Mouse (Mus musculus) cerebellum, postnatal 36 days (tissue): ENCODE measurements around the gene Fabp6.

Source experiments
- DNase-seq, 2 experiments: peaks; one replicate each; pipeline ENCODE4 v3.0.0; 2021 to 2022; ENCODE audit warnings: mixed read lengths in 2 of 2

Gene Fabp6

DNA sequence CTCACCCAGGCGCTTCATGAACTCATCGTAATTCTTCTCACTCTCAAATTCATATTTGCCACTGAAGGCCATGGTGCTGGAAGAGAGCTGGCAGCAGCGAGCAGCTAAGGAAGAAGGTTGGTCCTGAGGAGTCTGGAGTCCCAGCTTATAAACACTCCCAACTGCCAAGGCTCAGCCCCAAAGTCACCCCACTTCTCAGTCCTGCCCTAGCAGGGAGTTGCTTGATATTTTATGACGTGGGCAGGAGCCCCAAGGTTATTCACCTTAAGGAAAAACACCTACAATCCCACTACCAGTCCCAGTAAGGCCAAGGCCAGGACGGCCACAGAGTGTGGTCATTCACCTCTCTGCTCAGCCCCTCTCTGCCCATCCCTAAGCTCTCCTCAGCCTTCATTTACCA, at the start of gene Fabp6:
TSS of gene Fabp6 (minus strand) at position 101 of the 400 bp plus-strand sequence.
- DNase-seq = no peak

DNA sequence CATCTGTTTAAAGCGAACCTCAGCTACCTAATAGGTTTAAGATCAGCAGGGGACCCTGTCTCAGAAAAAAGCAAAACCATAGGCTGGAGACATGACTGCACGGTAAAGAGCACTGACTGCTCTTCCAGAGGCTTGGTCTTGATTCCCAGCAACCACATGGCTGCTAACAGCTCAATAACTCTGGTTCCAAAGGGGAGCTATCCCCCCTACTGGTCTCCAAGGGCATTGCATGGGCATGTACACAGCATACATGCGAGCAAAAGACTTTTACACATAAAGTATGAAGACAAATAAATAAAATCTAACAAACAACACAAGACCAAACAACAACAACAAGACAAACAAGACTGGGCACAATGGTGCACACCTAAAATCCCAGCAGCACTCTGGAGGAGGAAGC, 43.9 kb upstream of the Fabp6 start:
- no peak for DNase-seq

DNA sequence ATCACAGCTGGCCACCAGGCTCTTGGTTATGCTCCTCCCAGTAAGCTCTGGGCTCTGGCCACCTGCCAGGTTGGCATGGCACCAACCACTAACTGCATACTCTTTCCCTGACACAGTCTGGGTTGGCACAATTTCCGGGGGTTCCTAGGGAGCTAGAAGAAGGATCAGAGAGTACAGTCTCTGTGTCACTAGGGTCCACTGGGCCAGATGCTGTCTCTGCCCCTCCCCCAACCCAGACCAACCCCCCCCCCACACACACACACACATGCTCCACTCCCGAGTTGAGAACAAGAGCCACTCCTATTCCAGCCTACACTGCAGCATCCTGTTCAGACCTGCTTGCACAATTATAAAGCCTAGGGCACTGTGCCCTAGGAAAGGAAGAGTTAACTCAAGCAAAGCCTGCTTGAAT, 41.8 kb upstream of the Fabp6 start:
- DNase-seq = peak; percentile 37 to 48

DNA sequence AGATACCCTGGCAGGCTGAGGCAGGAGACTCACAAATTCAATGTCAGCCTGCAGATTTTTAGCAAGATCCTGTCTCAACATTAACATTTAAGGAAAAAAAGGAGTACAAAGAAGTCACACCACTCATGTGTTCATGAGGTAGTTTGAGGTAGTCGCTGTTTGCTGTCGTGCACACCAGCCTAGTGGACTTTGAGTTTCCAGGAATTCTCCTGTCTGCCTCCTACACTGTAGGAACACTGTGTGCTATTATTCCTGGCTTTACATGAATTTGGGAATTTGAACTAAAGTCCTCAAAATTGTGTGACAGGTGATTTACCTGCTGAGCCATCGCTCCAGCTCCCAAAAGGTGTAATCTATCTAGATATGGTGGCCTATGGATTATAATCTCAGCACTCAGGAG, 37.1 kb upstream of the Fabp6 start:
- no peak for DNase-seq

DNA sequence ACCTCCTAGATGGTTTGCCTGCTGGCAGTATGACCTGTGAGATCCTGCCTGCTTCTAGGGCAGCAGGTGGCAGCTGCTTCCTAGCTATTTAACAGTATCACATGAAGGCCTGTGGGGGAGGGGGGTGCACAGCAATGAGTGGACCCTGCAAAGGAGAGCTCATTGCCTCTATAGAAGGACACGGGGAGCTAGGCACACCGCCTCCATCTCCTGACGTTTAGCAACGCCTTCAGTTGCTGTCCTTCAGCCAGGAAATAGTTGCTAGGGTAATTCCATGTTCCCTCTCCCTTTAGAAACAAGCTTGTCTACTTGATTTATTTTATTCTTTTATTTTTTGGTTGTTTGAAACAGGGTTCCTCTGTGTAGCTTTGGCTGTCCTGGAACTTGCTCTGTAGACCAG, 35.4 kb upstream of the Fabp6 start:
- no peak for DNase-seq

DNA sequence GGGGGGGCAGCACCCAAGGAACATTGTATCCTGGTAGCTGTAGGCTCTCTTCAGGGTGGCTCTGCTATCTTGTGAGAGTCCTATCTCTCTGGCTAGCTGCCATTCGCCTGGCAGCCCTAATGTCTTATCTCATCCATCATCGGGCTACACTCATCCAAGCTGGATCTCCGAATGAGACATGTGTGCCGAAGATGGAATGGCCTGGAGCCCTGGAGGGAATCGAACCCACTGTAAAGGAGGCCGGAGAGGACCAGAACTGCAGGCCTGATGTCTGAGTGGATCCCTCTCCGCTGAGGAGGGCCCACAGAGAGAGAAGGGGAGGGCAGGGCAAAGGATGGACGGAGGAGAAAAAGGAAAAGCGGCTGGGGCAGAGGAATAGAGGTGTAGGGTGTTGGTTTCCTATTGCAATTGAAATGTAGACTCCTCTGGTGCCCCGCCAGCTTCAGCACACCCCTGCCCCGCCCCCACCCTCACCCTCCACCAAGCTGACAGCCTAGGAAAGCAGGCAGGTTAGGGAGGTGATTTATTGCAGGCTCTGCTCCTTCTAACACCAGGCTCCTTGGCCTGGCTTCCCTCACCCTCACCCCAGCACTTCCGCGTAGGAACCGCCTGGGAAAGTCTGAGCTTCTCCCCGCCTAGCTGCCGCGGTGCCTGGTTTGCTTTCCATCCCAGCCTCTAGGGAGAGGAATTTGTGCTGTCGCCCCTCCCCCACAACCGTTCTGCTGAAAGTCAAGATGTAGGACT, 32.5 kb upstream of the Fabp6 start:
- peak in 1 of 2 experiments; percentile 20 for DNase-seq

DNA sequence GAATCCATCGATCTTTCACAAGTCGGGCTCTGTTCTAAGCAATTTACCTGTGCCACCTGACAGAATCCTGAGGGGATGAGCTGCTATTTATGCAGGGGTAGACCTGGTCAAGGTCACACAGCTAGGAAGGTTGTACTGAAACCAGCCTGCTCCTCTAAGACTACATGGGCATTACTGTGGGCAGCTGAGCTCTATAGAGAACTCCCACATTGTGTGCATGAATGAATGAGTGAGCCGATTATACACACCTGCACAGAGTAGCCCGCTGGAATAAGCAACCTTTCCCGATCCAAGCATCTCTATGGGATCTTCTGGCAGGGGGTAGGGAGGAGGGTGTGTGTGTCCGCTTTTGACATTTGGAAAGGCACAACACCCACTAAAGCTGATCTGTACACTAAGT, 31.8 kb upstream of the Fabp6 start:
- no peak for DNase-seq

DNA sequence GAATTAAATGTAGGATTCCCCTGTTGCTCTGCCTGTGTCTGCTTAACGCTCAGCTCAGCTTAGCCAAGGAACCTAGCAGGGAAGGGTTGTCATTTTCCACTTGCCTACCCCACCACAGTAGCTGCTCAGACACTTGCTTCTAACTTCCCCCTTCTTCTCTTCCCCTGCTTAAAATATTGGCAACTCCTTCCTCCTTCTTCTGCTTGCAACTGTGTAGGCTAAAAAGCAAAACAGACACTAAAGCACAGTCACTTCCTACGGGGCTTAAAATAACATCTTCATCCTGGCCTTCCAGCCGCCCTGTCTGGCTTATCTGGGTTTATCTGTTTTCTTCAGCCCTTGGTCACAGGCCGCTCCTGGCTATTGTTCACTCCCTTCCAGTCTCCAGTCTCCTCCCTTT, 31.2 kb upstream of the Fabp6 start:
- DNase-seq = no peak

DNA sequence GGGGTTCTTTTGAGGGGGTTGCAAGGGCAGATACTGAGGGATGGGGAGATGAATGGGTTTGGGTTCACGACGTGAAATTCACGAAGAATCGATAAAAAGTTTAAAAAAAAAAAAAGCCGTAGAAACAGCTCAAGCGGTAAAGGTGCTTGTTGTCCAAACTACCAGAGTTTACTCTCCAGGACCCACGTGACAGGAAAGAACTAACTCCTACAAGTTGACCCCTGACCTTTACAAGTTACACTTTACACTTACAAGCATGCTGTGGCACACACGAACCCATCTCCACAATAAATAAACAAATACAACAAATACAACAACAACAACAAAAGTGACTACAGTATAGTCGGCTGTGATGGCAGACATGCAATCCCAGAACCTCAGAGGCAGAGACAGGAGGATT, 30.3 kb upstream of the Fabp6 start:
- no peak for DNase-seq

DNA sequence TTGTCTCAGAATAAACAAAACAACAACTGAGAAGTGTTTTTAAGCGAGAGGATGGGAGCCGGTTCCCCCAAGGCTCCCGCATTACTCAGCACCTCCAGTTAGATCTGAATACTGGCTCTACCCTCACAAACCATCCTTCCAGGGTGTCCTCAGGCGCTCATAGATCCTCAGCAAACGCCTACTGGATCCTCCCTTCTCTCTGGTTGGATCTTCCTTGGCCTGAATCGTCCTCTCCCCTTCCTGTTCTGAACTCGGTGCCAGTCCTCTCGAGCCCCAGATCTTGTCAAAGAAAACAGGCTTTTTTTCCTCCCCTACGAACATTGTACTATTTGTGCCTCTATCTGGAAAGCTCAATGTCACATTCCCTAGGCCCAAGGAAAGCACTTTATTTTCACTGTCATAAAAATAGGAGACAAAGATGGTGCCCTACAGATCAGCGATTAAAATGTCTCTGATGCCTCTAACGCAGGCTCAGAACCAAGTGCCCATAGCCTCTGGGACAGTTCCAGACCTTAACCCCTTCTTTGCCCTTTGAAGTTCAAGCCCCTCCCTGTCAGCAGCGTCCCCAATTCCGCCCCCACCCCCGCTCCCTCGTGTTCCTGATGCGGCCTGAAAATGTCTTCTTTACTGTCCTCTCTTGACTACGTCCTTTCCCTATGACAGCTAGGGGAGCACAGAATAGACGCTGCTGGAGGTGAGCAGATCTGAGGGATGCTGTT, 25.7 kb upstream of the Fabp6 start:
- DNase-seq = peak; percentile 24 to 41

DNA sequence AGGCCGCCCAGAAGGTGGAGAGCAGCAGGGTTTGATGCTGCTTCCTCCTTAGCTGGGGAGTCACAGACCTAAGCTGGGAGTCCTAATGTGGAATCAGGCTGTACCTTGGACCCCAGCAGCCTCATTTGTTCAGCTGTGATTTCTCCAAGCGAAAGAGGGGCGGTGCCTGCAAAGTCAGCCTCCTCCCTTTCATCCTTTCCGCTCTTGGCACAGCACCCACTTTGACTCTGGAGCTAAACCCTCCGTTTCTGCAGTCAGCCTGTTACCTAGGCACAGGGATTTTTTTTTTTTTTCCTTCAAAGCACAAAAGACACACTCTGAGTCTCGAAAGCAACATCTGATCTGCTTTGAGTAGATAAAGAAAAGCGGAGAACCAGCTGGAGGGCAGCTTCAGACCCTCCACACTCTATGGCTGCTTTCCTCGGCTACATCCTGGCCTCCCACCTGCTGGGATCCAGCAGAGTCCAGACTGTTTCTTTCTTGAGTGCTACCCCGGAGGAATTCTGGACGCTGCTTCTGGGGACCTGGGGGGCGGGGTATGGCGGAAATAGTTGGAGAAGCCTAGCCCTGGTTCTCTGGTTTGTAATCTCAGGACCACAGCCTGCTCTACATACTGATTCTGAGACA, 25.1 kb upstream of the Fabp6 start:
- peak; percentile 52 to 55 for DNase-seq

DNA sequence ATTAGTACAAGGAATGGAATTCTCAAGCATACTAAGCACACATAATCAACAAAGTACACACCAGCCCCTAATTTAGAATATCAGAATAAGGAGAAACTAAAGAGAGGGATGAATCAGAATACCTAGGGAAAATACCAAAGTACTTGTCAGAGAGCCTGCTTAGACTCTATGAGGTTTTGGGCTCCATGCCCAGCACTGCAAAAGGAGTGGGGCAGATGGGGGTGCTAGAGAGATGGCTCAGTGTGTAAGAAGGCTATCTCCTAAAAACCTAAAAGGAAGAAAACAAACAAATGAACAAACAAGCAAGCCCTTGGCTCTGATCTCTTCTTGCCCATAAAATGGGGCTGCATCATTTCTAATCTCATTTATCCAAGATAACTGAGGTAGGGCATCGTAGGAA, 23.0 kb upstream of the Fabp6 start:
- no peak for DNase-seq

DNA sequence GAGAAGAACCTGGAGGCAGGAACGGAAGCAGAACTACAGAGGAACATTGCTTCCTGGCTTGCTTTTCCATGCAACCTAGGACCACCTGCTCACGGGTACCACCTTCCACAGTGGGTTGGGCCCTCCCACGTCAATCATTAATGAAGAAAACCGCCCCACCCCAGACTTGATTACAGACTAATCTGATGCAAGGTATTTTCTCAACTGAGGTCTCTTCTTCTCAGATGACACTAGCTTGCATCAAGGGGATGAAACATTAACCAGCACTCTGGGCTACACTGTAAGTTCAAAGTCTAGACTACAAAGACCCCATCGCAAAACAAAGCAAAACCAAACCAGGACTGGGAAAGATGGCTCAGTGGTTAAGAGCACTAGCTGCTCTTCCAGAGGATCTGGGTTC, 20.4 kb upstream of the Fabp6 start:
- no peak for DNase-seq

DNA sequence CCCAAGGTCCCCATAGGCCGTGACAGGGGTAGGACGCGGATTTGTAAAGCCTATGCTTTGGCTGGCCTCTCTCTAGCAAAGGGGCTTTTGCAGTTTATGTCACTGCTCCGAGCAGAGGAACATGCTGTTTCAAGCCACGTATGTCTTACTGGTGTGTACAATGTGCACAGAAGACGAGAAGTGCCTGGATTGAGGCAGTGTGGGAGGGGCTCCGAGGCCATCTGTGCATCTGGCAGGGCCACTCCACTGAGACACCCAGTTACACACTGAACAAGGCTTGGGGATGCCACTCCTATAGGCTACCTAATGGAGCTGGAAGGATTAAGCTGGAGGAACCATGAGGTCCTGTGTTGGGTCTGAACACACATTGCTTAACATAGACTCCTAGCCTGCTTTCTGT, 17.1 kb upstream of the Fabp6 start:
- peak; percentile 25 to 27 for DNase-seq

DNA sequence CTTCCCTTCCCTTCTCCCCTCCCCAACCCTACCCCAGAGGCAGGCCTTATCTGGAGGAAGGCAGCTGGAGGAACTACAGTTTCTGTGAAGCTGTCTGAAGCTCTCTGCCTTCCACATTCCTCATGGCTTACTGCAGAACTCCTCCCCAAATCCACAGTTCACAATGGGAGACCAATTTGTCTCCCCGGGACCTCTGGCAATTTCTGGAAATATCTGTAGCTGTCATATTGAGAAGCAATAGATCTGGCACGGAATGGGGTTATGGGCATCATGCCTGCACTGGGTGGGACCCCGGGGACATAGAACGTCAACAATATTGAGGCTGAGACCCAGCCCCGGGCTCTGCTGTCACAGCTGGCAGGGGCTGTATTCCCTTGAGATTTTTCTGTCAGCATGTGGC, 16.6 kb upstream of the Fabp6 start:
- DNase-seq = no peak

DNA sequence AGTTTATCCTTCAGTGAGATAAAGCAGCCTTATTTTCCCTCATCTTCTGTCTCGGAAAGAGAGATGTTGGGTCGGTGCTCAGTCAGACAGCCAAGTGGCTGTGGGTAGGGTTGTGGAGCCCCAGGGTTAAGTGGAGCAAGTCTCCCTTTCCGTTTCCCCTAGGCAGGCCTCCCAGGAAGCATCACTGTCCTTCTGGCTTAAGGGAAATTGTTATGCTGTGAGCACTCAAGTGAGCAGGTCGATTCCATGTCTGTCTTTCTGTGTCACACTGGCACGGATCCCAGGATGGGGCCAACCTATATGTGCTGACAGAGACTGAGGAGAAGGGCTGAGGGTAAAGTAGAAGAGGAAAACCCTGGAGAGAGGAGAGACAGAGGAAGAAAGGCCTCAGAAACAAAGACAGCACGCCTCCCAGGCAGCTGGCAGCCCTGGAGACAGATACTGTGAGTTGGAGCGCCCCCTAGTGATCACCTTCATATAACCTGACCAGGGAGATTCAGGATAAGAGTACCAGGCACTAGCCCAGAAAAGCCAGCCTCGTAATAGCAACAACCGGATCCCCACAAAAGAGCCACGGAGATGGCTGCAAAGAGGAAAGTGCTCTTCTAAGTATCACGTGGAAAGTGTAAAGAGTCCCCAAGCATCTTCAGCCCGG, 11.6 kb upstream of the Fabp6 start:
- peak; percentile 81 to 91 for DNase-seq

DNA sequence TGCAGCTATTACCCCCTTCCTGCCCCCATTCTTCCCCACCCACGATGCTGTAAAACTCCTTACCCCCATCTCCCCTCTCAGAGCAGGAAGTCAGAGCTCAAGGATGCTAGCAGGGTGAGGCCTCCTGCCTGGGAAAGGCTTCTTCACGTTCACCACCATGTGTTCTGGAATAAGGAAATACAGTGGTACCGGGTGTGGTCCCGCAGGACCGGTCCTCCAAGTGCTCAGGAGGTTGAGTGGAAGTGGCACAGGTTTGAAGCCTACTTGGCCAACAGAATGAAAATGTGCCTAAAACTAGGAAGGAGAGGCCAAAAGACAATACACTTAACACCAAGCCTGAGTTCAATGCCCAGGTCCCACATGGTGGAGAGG, 9.3 kb upstream of the Fabp6 start:
- DNase-seq = no peak

DNA sequence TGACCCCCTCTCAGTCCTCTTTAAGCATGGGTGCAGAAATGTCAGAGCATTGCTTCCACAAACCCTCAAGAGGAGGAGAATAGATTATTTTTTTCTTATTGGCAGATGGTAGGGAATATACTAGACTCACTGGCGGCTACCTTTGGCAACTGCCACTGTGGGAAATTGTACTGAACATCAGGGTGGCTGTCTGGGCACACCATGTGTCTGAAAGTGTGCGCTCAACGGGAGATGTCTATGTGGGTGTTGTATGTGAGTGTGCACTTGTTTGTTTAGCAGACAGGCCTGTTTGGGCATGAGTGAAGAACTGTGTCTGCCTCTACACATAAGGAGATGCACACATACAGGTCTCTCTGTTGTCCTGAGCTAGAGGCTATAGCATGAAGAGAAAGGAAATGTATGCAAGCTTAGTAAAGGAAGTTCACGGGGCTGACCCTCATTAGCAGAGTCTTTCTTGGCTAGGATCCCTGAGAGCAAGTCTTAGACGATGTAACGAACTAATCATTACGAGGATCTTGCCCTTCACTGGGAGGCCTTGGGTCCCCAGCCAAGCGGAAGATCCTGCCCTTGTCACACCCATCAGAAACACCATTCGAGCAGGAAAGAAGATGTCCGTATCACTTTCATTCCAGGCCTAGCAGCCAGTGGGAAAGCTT, 8.8 kb upstream of the Fabp6 start:
- DNase-seq = no peak

DNA sequence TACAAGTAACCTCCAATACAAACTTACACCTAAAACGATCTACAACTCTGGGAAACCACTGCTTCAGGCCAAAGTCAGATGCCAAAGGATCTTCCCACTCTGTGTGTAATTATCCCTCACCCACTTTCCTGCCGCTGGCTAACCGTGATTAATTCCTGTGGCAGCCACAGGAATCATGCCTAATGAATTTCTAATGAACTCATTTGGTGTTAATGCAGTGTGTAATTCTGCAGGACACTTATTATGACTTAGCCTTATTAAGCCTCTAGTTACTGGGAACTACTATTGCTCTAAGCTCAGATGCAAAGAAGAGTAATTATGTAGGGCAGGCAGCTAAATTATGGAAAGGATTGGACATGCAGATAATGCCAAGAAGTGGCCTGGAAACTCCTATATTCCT, 7.1 kb upstream of the Fabp6 start:
- DNase-seq = no peak

DNA sequence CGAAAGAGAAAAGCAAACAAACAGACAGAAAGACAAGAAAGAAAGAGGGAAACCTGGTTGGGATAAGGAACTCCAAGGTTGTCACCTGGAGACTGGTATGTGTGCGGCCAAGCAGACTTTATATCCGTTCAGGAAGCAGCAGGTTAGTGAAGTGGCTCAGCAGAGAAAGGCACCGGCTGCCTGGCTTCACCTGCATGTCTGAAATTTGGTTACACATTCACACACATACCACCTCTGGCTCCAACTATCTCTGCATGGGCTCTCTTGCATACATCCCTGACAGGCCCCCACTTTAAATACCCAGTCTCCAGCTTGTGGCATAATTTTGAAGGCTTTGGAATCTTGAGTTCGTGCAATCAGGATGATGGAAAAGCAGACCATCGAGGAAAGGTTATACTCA, 4.5 kb upstream of the Fabp6 start:
- DNase-seq = no peak

DNA sequence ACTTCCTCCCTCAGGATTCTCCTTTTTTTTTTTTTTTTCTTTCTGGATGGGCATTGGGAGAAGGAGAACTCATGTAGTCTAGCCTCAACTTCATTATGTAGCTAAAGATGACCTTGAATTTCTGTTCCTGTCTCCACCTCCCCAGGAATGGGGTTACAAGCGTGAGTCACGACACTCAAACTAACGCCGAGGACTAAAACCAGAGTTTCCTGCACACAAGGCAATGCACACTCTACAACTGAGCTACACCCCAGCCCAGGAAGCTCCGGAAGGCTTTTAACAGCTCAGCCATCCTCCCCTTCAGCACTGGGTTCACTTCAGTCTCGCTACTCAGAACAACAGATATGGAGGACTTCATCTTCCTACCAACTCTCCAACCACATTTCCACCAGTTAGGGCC, 3.6 kb upstream of the Fabp6 start:
- no peak for DNase-seq

DNA sequence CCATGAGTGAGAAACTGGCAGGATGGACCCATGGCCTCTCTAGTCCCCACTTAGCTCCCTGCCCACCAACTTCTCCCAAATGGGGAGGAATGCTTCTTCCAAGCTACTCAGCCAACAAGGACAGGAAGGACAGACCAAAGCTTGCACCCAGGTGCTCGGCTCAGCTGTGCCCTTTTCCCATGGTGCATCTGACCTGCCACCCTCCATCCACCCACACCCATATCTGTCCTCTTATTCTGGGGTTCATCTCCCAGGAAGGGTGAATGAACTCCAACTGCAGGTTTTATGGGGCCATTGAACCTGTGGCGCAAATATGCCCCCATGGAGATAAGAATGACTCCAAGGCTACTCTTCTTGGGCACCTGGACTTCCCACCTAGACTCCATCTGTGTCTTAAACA, 2.9 kb upstream of the Fabp6 start:
- no peak for DNase-seq

DNA sequence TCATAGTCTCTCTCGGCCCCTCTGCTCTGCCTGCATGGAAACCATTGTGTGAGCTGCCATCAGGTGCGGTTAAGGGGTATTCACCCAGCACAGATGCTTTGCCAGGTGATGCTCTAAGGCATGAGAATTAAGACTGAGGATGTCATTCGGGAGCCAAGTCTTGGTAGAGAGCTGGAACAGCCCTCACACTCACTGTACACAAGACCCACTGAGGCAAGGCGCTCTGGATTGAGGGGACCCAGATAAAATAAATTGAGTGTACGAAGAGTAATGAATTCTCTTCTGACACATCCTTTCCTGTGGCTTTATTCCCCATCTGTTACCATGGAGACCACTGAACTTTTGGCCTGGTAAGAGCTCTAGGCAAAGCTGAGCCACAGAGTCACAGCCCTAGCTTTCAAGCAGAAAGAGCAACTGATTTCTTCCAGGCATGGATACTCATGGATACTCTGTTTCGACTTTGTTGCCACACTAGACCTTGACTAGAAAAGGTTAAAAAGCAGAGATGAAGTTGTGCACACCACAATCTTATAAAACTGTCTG, 11.7 kb downstream of the Fabp6 start:
- no peak for DNase-seq
